Mouse (Mus musculus) kidney, embryonic 15.5 days (tissue): ENCODE measurements around the gene Ralbp1. TPM values are rescaled to one million over a fixed set of nuclear protein-coding genes. Genes with fewer than 3 reads are reported as not detected.

Experiments
- ATAC-seq: fragments of 200-750 bp; cut with Nextera tagmentation; replicated peaks from 2 replicates; pipeline ENCODE4 v1.8.0; 2017; ENCODE audit warnings: moderate TSS enrichment; ENCODE audit not compliant: low FRiP score
- H3K27ac ChIP-seq: fragments of 300-500 bp; sonication (generic); 2 replicates; pipeline ENCODE4 v1.5.1; 2015; ENCODE audit warnings: mild to moderate bottlenecking, inconsistent platforms
- H3K27me3 ChIP-seq: fragments of 300-500 bp; sonication (generic); 2 replicates; pipeline ENCODE4 v1.6.1; 2015; ENCODE audit warnings: inconsistent platforms
- H3K36me3 ChIP-seq: fragments of 300-500 bp; sonication (generic); 2 replicates; pipeline ENCODE4 v1.6.1; 2015; ENCODE audit warnings: inconsistent platforms
- H3K4me1 ChIP-seq: fragments of 300-500 bp; sonication (generic); 2 replicates; pipeline ENCODE4 v1.6.1; 2015; ENCODE audit warnings: inconsistent platforms
- H3K4me2 ChIP-seq: fragments of 300-500 bp; sonication (generic); 2 replicates; pipeline ENCODE4 v1.6.1; 2015; ENCODE audit warnings: moderate library complexity, mild to moderate bottlenecking, inconsistent platforms
- H3K4me3 ChIP-seq: fragments of 300-500 bp; sonication (generic); replicated peaks from 2 replicates; pipeline ENCODE4 v1.5.1; 2015; ENCODE audit warnings: mild to moderate bottlenecking, inconsistent platforms
- H3K9ac ChIP-seq: fragments of 300-500 bp; sonication (generic); 2 replicates; pipeline ENCODE4 v1.6.1; 2015; ENCODE audit warnings: mild to moderate bottlenecking, inconsistent platforms
- H3K9me3 ChIP-seq: fragments of 300-500 bp; sonication (generic); replicated peaks from 2 replicates; pipeline ENCODE4 v1.6.1; 2016; ENCODE audit warnings: inconsistent platforms
- WGBS: fragments of 180-500 bp; shearing (Covaris S2); methylation state at CpG from one replicate; pipeline ENCODE4 v1.1.7; 2015; ENCODE audit warnings: mixed read lengths; 5-methylcytosine and 5-hydroxymethylcytosine counted together
- polyA plus RNA-seq: library from polyadenylated mRNA; unstranded; fragments of >200 nt; fragmentation: Nextera tagmentation; extraction: Ambion mirVana; gene quantifications from 2 replicates; pipeline ENCODE4 v1.2.1, GENCODE M21; 2015

Gene Ralbp1
- polyA plus RNA-seq, 1 experiment from 2014 or later: 70.2 TPM

DNA sequence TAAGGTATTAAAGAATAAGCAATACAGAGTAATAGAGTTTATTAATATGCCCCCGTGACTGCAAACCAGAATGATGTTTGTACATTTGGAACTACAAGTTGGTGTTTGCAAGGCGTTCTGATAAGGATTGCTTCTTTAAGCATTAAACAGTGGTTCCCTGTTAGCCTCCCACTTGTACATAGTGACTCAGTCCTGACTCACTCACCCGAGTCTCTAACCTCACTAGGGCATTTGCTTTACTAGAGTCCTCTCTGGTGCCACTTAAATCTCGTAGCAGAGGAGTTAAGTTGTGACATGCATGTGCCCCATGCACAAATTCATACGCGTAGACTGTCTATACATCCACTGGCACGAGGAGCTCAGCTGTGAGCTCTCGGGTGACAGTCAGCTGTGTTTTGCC, 71.8 kb downstream of the Ralbp1 start:
- no peak overlapping the region for H3K27ac ChIP-seq
- H3K4me2 ChIP-seq: no peak overlapping the region
- H3K27me3 ChIP-seq: no peaks in the 10 kb centered on the region
- H3K9me3 ChIP-seq: no peaks in the 10 kb centered on the region
- H3K4me3 ChIP-seq: no peak overlapping the region
- H3K9ac ChIP-seq: no peak overlapping the region
- peaks cover 85% of the 10 kb centered on the region for H3K36me3 ChIP-seq
- no peaks in the 10 kb centered on the region for H3K4me1 ChIP-seq
- ATAC-seq: no peak
- WGBS: 86% methylated on average over 8 of the region's 8 CpGs

GRCm38 (mm10) chr17:65811032-65811431, 74.6 kb downstream of the Ralbp1 start:
- no peak for ATAC-seq
- Histone ChIP-seq H3K9me3 (no peaks in the 10 kb centered on the region), H3K4me2 (no peak overlapping the region), H3K36me3 (peaks cover 62% of the 10 kb centered on the region), H3K27ac (no peak overlapping the region), H3K4me3 (no peak overlapping the region), H3K27me3 (no peaks in the 10 kb centered on the region), H3K4me1 (no peaks in the 10 kb centered on the region), H3K9ac (no peak overlapping the region)
- WGBS: 82% methylated on average over 5 of the region's 5 CpGs

DNA sequence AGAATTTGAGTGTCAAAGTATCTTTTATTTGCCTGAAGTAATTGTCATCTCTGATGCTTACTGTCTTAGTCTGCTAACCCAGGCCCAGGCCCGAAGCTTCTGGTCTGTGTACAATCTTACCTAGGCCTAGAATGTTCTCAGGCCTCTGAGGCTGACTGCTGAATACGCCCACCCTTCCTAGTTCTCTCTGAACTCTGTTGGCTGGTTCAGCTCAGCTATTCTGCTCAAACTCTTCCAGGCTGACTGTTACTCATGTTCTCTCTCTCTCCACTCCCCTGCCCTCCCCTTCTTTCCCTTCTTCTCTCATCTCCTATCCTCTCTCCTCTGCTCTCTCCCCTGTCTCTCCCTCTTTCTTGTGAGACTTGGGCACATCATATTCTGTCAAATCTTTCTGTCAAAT, 79.2 kb downstream of the Ralbp1 start:
- Histone ChIP-seq H3K4me1 (no peaks in the 10 kb centered on the region), H3K36me3 (peaks cover 34% of the 10 kb centered on the region), H3K9me3 (no peaks in the 10 kb centered on the region), H3K9ac (no peak overlapping the region), H3K27me3 (no peaks in the 10 kb centered on the region), H3K27ac (no peak overlapping the region), H3K4me2 (no peak overlapping the region), H3K4me3 (no peak overlapping the region)
- ATAC-seq: no peak
- WGBS: 85% methylated on average over 2 of the region's 2 CpGs

DNA sequence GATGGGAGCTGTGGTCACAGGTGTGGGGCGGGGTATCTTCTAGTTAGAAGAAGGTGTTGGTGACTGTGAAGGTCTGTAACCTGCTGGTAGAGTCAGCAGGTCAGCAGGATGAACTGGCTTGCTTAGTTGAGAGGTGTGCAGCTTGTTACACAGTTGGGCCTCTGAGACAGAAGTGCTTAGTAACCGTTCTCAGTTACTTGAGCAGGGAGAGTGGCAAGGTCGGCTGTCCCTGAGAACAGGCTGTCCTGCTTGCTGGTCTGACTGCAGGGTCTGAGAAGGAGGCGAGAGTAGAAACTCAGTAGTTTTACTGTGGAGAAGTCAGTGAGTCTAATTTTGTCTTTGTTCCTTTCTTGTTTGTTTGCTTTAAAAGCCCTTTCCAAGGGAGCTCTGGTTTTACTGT, 79.6 kb downstream of the Ralbp1 start:
- 65% methylated on average over 4 of the region's 4 CpGs for WGBS
- no peak for ATAC-seq
- H3K27ac ChIP-seq: no peak overlapping the region
- H3K27me3 ChIP-seq: no peaks in the 10 kb centered on the region
- H3K36me3 ChIP-seq: peaks cover 29% of the 10 kb centered on the region
- no peaks in the 10 kb centered on the region for H3K9me3 ChIP-seq
- no peak overlapping the region for H3K9ac ChIP-seq
- no peak overlapping the region for H3K4me2 ChIP-seq
- H3K4me3 ChIP-seq: no peak overlapping the region
- H3K4me1 ChIP-seq: no peaks in the 10 kb centered on the region

GRCm38 (mm10) chr17:65802026-65802425, 83.6 kb downstream of the Ralbp1 start:
- H3K4me2 ChIP-seq: no peak overlapping the region
- H3K9me3 ChIP-seq: no peaks in the 10 kb centered on the region
- H3K9ac ChIP-seq: no peak overlapping the region
- H3K27ac ChIP-seq: no peak overlapping the region
- peaks cover 15% of the 10 kb centered on the region for H3K36me3 ChIP-seq
- ATAC-seq: no peak
- H3K27me3 ChIP-seq: no peaks in the 10 kb centered on the region
- 0 out of 2 replicates have a peak, but pooled peaks cover 2% of the 10 kb centered on the region for H3K4me1 ChIP-seq
- 78% methylated on average over 4 of the region's 4 CpGs for WGBS
- no peak overlapping the region for H3K4me3 ChIP-seq

GRCm38 (mm10) chr17:65800451-65800850, 85.1 kb downstream of the Ralbp1 start:
- H3K4me3 ChIP-seq: no peak overlapping the region
- no peaks in the 10 kb centered on the region for H3K27me3 ChIP-seq
- no peak overlapping the region for H3K9ac ChIP-seq
- 0 out of 2 replicates have a peak, but pooled peaks cover 2% of the 10 kb centered on the region for H3K4me1 ChIP-seq
- H3K36me3 ChIP-seq: peaks cover 15% of the 10 kb centered on the region
- no peaks in the 10 kb centered on the region for H3K9me3 ChIP-seq
- no peak for ATAC-seq
- WGBS: 86% methylated on average over 6 of the region's 6 CpGs
- no peak overlapping the region for H3K4me2 ChIP-seq
- no peak overlapping the region for H3K27ac ChIP-seq

GRCm38 (mm10) chr17:65799353-65799752, 86.2 kb downstream of the Ralbp1 start:
- no peak overlapping the region for H3K4me3 ChIP-seq

GRCm38 (mm10) chr17:65798446-65798845, 87.2 kb downstream of the Ralbp1 start:
- Histone ChIP-seq H3K4me2 (no peak overlapping the region), H3K27ac (no peak overlapping the region), H3K9ac (no peak overlapping the region), H3K4me3 (no peak overlapping the region), H3K27me3 (no peaks in the 10 kb centered on the region), H3K36me3 (peaks cover 9% of the 10 kb centered on the region; the same call in 1 of the 2 replicates), H3K9me3 (no peaks in the 10 kb centered on the region), H3K4me1 (0 out of 2 replicates have a peak, but pooled peaks cover 2% of the 10 kb centered on the region)
- no peak for ATAC-seq
- WGBS: 69% methylated on average over 4 of the region's 4 CpGs

More at GRCm38 (mm10) chr17:65799353-65799752, 86.2 kb downstream of the Ralbp1 start:
- Histone ChIP-seq H3K4me1 (0 out of 2 replicates have a peak, but pooled peaks cover 2% of the 10 kb centered on the region), H3K27ac (no peak overlapping the region), H3K27me3 (no peaks in the 10 kb centered on the region), H3K36me3 (peaks cover 16% of the 10 kb centered on the region), H3K9me3 (no peaks in the 10 kb centered on the region), H3K4me2 (no peak overlapping the region), H3K9ac (no peak overlapping the region)
- no peak for ATAC-seq
- WGBS: 83% methylated on average over 1 of the region's 1 CpGs

Other genes with a start within 250 kb of the Ralbp1 start
- not detected in 2 replicates for gene Txndc2, start 243.6 kb downstream of the Ralbp1 start, polyA plus RNA-seq
- gene Rab31, start 113.0 kb downstream of the Ralbp1 start, polyA plus RNA-seq: 32.9 and 33.6 TPM in 2 replicates
- 42.3 and 44.6 TPM in 2 replicates for gene Ppp4r1, start 103.2 kb downstream of the Ralbp1 start, polyA plus RNA-seq
- 115 and 118 TPM in 2 replicates for gene Twsg1, start 65.4 kb upstream of the Ralbp1 start, polyA plus RNA-seq
- 24.8 and 26.0 TPM in 2 replicates for gene Ankrd12, start 191.3 kb upstream of the Ralbp1 start, polyA plus RNA-seq
- gene Ndufv2, start 215.8 kb upstream of the Ralbp1 start, polyA plus RNA-seq: 364 and 390 TPM in 2 replicates
- gene Washc1, start 225.7 kb upstream of the Ralbp1 start, polyA plus RNA-seq: 40.3 and 41.7 TPM in 2 replicates
- 23.0 and 26.1 TPM in 2 replicates for gene Ddx11, start 237.7 kb upstream of the Ralbp1 start, polyA plus RNA-seq